Mouse (Mus musculus) limb, embryonic 15.5 days (tissue): Measurements from ENCODE around the gene Ccser1. TPM values are rescaled to one million over a fixed set of nuclear protein-coding genes. Genes with fewer than 3 reads are reported as not detected.

Experiments used
- ATAC-seq: fragments of 200-750 bp; cut with Nextera tagmentation; 2 replicates; pipeline ENCODE4 v1.8.0; 2017; ENCODE audit warnings: low read depth, moderate TSS enrichment; ENCODE audit not compliant: insufficient number of reproducible peaks, low FRiP score, low TSS enrichment
- H3K27ac ChIP-seq: fragments of 300-500 bp; sonication (generic); 2 replicates; pipeline ENCODE4 v1.5.1; 2015; ENCODE audit warnings: moderate library complexity, mild to moderate bottlenecking, inconsistent platforms
- H3K27me3 ChIP-seq: fragments of 300-500 bp; sonication (generic); 2 replicates; pipeline ENCODE4 v1.6.1; 2015; ENCODE audit warnings: inconsistent platforms
- H3K36me3 ChIP-seq: fragments of 300-500 bp; sonication (generic); 2 replicates; pipeline ENCODE4 v1.6.1; 2015; ENCODE audit warnings: inconsistent platforms
- H3K4me1 ChIP-seq: fragments of 300-500 bp; sonication (generic); 2 replicates; pipeline ENCODE4 v1.6.1; 2015; ENCODE audit warnings: inconsistent platforms
- H3K4me2 ChIP-seq: fragments of 300-500 bp; sonication (generic); 2 replicates; pipeline ENCODE4 v1.6.1; 2015; ENCODE audit warnings: mild to moderate bottlenecking, inconsistent platforms
- H3K4me3 ChIP-seq: fragments of 300-500 bp; sonication (generic); 2 replicates; pipeline ENCODE4 v1.5.1; 2015; ENCODE audit warnings: mild to moderate bottlenecking, inconsistent platforms
- H3K9ac ChIP-seq: fragments of 300-500 bp; sonication (generic); 2 replicates; pipeline ENCODE4 v1.6.1; 2015; ENCODE audit warnings: inconsistent platforms
- H3K9me3 ChIP-seq: fragments of 300-500 bp; sonication (generic); 2 replicates; pipeline ENCODE4 v1.6.1; 2016; ENCODE audit warnings: inconsistent platforms
- WGBS: fragments of 180-500 bp; shearing (Covaris S2); methylation state at CpG from one replicate; pipeline ENCODE4 v1.1.7; 2015; 5-methylcytosine and 5-hydroxymethylcytosine counted together
- polyA plus RNA-seq: library from polyadenylated mRNA; unstranded; fragments of >200 nt; fragmentation: Nextera tagmentation; extraction: Ambion mirVana; gene quantifications from 2 replicates; pipeline ENCODE4 v1.2.1, GENCODE M21; 2015

Ccser1 gene
- polyA plus RNA-seq, 1 experiment from 2014 or later, result 8.7 TPM

- H3K9me3 ChIP-seq, result no peaks in the 10 kb centered on the region
- H3K4me1 ChIP-seq, result peaks cover 9% of the 10 kb centered on the region
- H3K9ac ChIP-seq, result peak overlapping the region; percentile 58
- WGBS, result under 1% methylated on average over 40 of the region's 42 CpGs
- peak; percentile 30; the same call in 1 of the 2 replicates for ATAC-seq
- no peaks in the 10 kb centered on the region for H3K36me3 ChIP-seq
- H3K27me3 ChIP-seq, result peaks cover 5% of the 10 kb centered on the region; the same call in 1 of the 2 replicates
- H3K4me2 ChIP-seq, result peak overlapping the region; percentile 95
- H3K27ac ChIP-seq, result peak overlapping the region; percentile 75
- H3K4me3 ChIP-seq, result peak overlapping the region; percentile 72
Observed at GRCm38 (mm10) chr6:61180756-61181191, 650 bp downstream of the Ccser1 start.

- Histone ChIP-seq H3K36me3 (no peaks in the 10 kb centered on the region), H3K27ac (no peak overlapping the region), H3K4me2 (no peak overlapping the region), H3K9ac (no peak overlapping the region), H3K9me3 (no peaks in the 10 kb centered on the region), H3K4me3 (no peak overlapping the region), H3K4me1 (peaks cover 2% of the 10 kb centered on the region; the same call in 1 of the 2 replicates), H3K27me3 (no peaks in the 10 kb centered on the region)
- no peak for ATAC-seq
- 52% methylated on average over 2 of the region's 2 CpGs for WGBS
Observed at GRCm38 (mm10) chr6:61189029-61189428, 8.9 kb downstream of the Ccser1 start.

GRCm38 (mm10) chr6:61191597-61192386 lies 11.7 kb downstream of the Ccser1 start:
- Histone ChIP-seq H3K9me3 (no peaks in the 10 kb centered on the region), H3K36me3 (no peaks in the 10 kb centered on the region), H3K4me2 (no peak overlapping the region), H3K9ac (no peak overlapping the region), H3K4me1 (peaks cover 2% of the 10 kb centered on the region; the same call in 1 of the 2 replicates), H3K4me3 (no peak overlapping the region), H3K27me3 (no peaks in the 10 kb centered on the region), H3K27ac (no peak overlapping the region)
- 28% methylated on average over 13 of the region's 13 CpGs for WGBS
- no peak for ATAC-seq

- no peak overlapping the region for H3K27ac ChIP-seq
- H3K27me3 ChIP-seq, result no peaks in the 10 kb centered on the region
- no peaks in the 10 kb centered on the region for H3K9me3 ChIP-seq
- H3K4me1 ChIP-seq, result no peaks in the 10 kb centered on the region
- H3K36me3 ChIP-seq, result no peaks in the 10 kb centered on the region
- H3K9ac ChIP-seq, result no peak overlapping the region
- WGBS, result 28% methylated on average over 1 of the region's 1 CpGs
- no peak for ATAC-seq
- H3K4me2 ChIP-seq, result no peak overlapping the region
- no peak overlapping the region for H3K4me3 ChIP-seq
Observed at GRCm38 (mm10) chr6:61203344-61203743, 23.2 kb downstream of the Ccser1 start.

GRCm38 (mm10) chr6:61206042-61206441 lies 25.9 kb downstream of the Ccser1 start:
- Histone ChIP-seq H3K9ac (no peak overlapping the region), H3K27me3 (no peaks in the 10 kb centered on the region), H3K4me2 (no peak overlapping the region), H3K36me3 (no peaks in the 10 kb centered on the region), H3K9me3 (no peaks in the 10 kb centered on the region), H3K4me3 (no peak overlapping the region), H3K4me1 (no peaks in the 10 kb centered on the region), H3K27ac (no peak overlapping the region)
- ATAC-seq, result no peak
- 46% methylated on average over 1 of the region's 1 CpGs for WGBS

- H3K36me3 ChIP-seq, result no peaks in the 10 kb centered on the region
- H3K9me3 ChIP-seq, result no peaks in the 10 kb centered on the region
- H3K27ac ChIP-seq, result no peak overlapping the region
- no peak for ATAC-seq
- WGBS, result 61% methylated on average over 2 of the region's 2 CpGs
- no peak overlapping the region for H3K4me3 ChIP-seq
- no peaks in the 10 kb centered on the region for H3K4me1 ChIP-seq
- H3K27me3 ChIP-seq, result no peaks in the 10 kb centered on the region
- no peak overlapping the region for H3K9ac ChIP-seq
- no peak overlapping the region for H3K4me2 ChIP-seq
Observed at GRCm38 (mm10) chr6:61206619-61207018, 26.5 kb downstream of the Ccser1 start.

GRCm38 (mm10) chr6:61210061-61210737 lies 30.1 kb downstream of the Ccser1 start:
- Histone ChIP-seq H3K36me3 (no peaks in the 10 kb centered on the region), H3K9me3 (no peaks in the 10 kb centered on the region), H3K4me1 (no peaks in the 10 kb centered on the region), H3K27me3 (no peaks in the 10 kb centered on the region), H3K4me3 (no peak overlapping the region), H3K4me2 (no peak overlapping the region), H3K27ac (no peak overlapping the region), H3K9ac (no peak overlapping the region)
- no peak for ATAC-seq
- 58% methylated on average over 4 of the region's 4 CpGs for WGBS

- H3K4me3 ChIP-seq, result no peak overlapping the region
- H3K4me2 ChIP-seq, result no peak overlapping the region
- H3K4me1 ChIP-seq, result peaks cover 9% of the 10 kb centered on the region; the same call in 1 of the 2 replicates
- no peaks in the 10 kb centered on the region for H3K27me3 ChIP-seq
- no peaks in the 10 kb centered on the region for H3K9me3 ChIP-seq
- no peak overlapping the region for H3K27ac ChIP-seq
- H3K9ac ChIP-seq, result no peak overlapping the region
- 0 out of 2 replicates have a peak, but pooled peaks have one; percentile 24 for ATAC-seq
- no peaks in the 10 kb centered on the region for H3K36me3 ChIP-seq
- 23% methylated on average over 8 of the region's 8 CpGs for WGBS
Observed at GRCm38 (mm10) chr6:61215705-61216104, 35.6 kb downstream of the Ccser1 start.

GRCm38 (mm10) chr6:61216514-61216913 lies 36.4 kb downstream of the Ccser1 start:
- no peak overlapping the region for H3K4me3 ChIP-seq
- H3K4me1 ChIP-seq, result peaks cover 9% of the 10 kb centered on the region; the same call in 1 of the 2 replicates
- no peaks in the 10 kb centered on the region for H3K9me3 ChIP-seq
- WGBS, result 28% methylated on average over 1 of the region's 1 CpGs
- H3K36me3 ChIP-seq, result no peaks in the 10 kb centered on the region
- H3K9ac ChIP-seq, result no peak overlapping the region
- ATAC-seq, result no peak
- no peak overlapping the region for H3K27ac ChIP-seq
- H3K4me2 ChIP-seq, result no peak overlapping the region
- H3K27me3 ChIP-seq, result no peaks in the 10 kb centered on the region

- WGBS, result 51% methylated on average over 2 of the region's 2 CpGs
- no peaks in the 10 kb centered on the region for H3K36me3 ChIP-seq
- no peaks in the 10 kb centered on the region for H3K9me3 ChIP-seq
- no peak overlapping the region for H3K9ac ChIP-seq
- peaks cover 9% of the 10 kb centered on the region; the same call in 1 of the 2 replicates for H3K4me1 ChIP-seq
- ATAC-seq, result no peak
- no peak overlapping the region for H3K27ac ChIP-seq
- H3K4me3 ChIP-seq, result no peak overlapping the region
- H3K4me2 ChIP-seq, result no peak overlapping the region
- H3K27me3 ChIP-seq, result no peaks in the 10 kb centered on the region
Observed at GRCm38 (mm10) chr6:61217717-61218116, 37.6 kb downstream of the Ccser1 start.

GRCm38 (mm10) chr6:61223563-61223962 lies 43.4 kb downstream of the Ccser1 start:
- ATAC-seq, result no peak
- Histone ChIP-seq H3K4me3 (no peak overlapping the region), H3K9me3 (no peaks in the 10 kb centered on the region), H3K9ac (no peak overlapping the region), H3K4me2 (no peak overlapping the region), H3K27me3 (no peaks in the 10 kb centered on the region), H3K4me1 (peaks cover 3% of the 10 kb centered on the region; the same call in 1 of the 2 replicates), H3K36me3 (no peaks in the 10 kb centered on the region), H3K27ac (no peak overlapping the region)
- WGBS, result 74% methylated on average over 2 of the region's 2 CpGs

- ATAC-seq, result 0 out of 2 replicates have a peak, but pooled peaks have one; percentile 65
- H3K27ac ChIP-seq, result no peak overlapping the region
- no peaks in the 10 kb centered on the region for H3K27me3 ChIP-seq
- no peaks in the 10 kb centered on the region for H3K36me3 ChIP-seq
- peaks cover 3% of the 10 kb centered on the region; the same call in 1 of the 2 replicates for H3K4me1 ChIP-seq
- H3K9me3 ChIP-seq, result no peaks in the 10 kb centered on the region
- H3K4me3 ChIP-seq, result no peak overlapping the region
- H3K9ac ChIP-seq, result no peak overlapping the region
- H3K4me2 ChIP-seq, result no peak overlapping the region
Observed at GRCm38 (mm10) chr6:61225302-61225701, 45.2 kb downstream of the Ccser1 start.
